In genomic region chr12:51998366-51998932, GRCm38 (mm10) we compare ENCODE assay signal across 29 mouse cellular contexts. TPM values are rescaled to one million over a fixed set of nuclear protein-coding genes. Genes with fewer than 3 reads are reported as not detected.
A peak's percentile ranks its signal among the peaks of the same experiment; 100 is the strongest.
DNase-seq lines count a peak whose midpoint lies in the region; ATAC-seq and TF ChIP-seq lines count a peak whose summit lies in the region.
"Had no signal": no experiment of that assay in that cellular context is flagged by ENCODE, and none has a peak within 500 bp of the region (broad histone marks: within the 10 kb centered on the region; RNA-seq: fewer than 3 reads in every experiment).

No protein-coding gene starts in this region.

- no peaks in the 10 kb centered on the region for H3K9me3 ChIP-seq in liver, embryonic 16.5 days (replicated peaks; ENCODE audit: control insufficient read depth, low read length)
- H3K9me3 ChIP-seq: embryonic facial prominence, embryonic 12.5 days; heart, embryonic 10.5 days; hindbrain, embryonic 12.5 days; limb, embryonic 12.5 days; midbrain, embryonic 13.5 days; neural tube, embryonic 13.5 days had no signal

- peaks cover 3% of the 10 kb centered on the region; the same call in 1 of the 2 replicates for H3K36me3 ChIP-seq in liver, embryonic 16.5 days (ENCODE audit: control insufficient read depth, insufficient read depth)

- no peak for TF ChIP-seq CTCF in gastrocnemius, adult 2 months (IDR thresholded peaks at IDR 0.05)

- 32% methylated on average over 9 of the region's 9 CpGs for WGBS in liver, embryonic 16.5 days (ENCODE audit: insufficient replicate concordance)

- H3K27ac ChIP-seq in liver, embryonic 16.5 days (ENCODE audit: low read length): no peak overlapping the region
- H3K27ac ChIP-seq in gastrocnemius, adult 2 months: no peak overlapping the region
- H3K27ac ChIP-seq: embryonic facial prominence, embryonic 12.5 days; heart, embryonic 10.5 days; hindbrain, embryonic 12.5 days; limb, embryonic 12.5 days; midbrain, embryonic 13.5 days; neural tube, embryonic 13.5 days had no signal

- DNase-seq in 3T3-L1 (ENCODE audit: low read depth, low spot score): peak; percentile 24
- peak; percentile 68 for DNase-seq in MEL-GATA-1-ER (ENCODE audit: extremely low read depth, low read depth)
- DNase-seq in embryo, embryonic 9.5 days (ENCODE audit: extremely low spot score): no peak
- no peak for DNase-seq in heart, postnatal 14 days
- DNase-seq in gastrocnemius, adult 2 months: no peak
- DNase-seq: cerebellum, adult 9-10 months; forebrain, postnatal 0 days; kidney, adult 18-20 months; kidney, postnatal 14 days; lung, embryonic 14.5 days; lung, postnatal 36 days; right cerebral cortex, adult 18-20 months; thymus, postnatal 36 days had no signal

- ATAC-seq in erythroid progenitor cell, adult 5-6 weeks (replicated peaks; ENCODE audit: low FRiP score, poor library complexity, severe bottlenecking): peak; percentile 80
- peak; percentile 58; the same call in 1 of the 2 replicates for ATAC-seq in liver, embryonic 16.5 days (ENCODE audit: low read depth)
- ATAC-seq: forebrain, postnatal 0 days; midbrain, embryonic 13.5 days had no signal

- peak overlapping the region; percentile 26; the same call in 1 of the 2 replicates for H3K4me2 ChIP-seq in liver, embryonic 16.5 days (ENCODE audit: low read depth, low read length)
- H3K4me2 ChIP-seq: embryonic facial prominence, embryonic 12.5 days; hindbrain, embryonic 12.5 days; limb, embryonic 12.5 days; lung, embryonic 14.5 days; midbrain, embryonic 13.5 days; neural tube, embryonic 13.5 days had no signal

- intact Hi-C loops in heart, postnatal 14 days (cut with DNase I): loop anchor here (2.0 kb wide), 1 partner anchor 50 kb away; no protein-coding TSS in a partner anchor
- intact Hi-C loops in gastrocnemius, adult 2 months (cut with DNase I): loop anchor here (10.0 kb wide), 1 partner anchor 194 kb away; no protein-coding TSS in a partner anchor

- H3K27me3 ChIP-seq in liver, embryonic 16.5 days (ENCODE audit: control insufficient read depth, insufficient read depth, low read depth, low read length): no peaks in the 10 kb centered on the region
- H3K27me3 ChIP-seq: embryonic facial prominence, embryonic 12.5 days; hindbrain, embryonic 12.5 days; limb, embryonic 12.5 days; midbrain, embryonic 13.5 days; neural tube, embryonic 13.5 days had no signal

- H3K9ac ChIP-seq in liver, embryonic 16.5 days (ENCODE audit: low read depth, low read length): no peak overlapping the region
- H3K9ac ChIP-seq: embryonic facial prominence, embryonic 12.5 days; forebrain, postnatal 0 days; hindbrain, embryonic 12.5 days; limb, embryonic 12.5 days; lung, embryonic 14.5 days; midbrain, embryonic 13.5 days; neural tube, embryonic 13.5 days had no signal

- H3K4me1 ChIP-seq in liver, embryonic 16.5 days (ENCODE audit: control insufficient read depth, low read depth, low read length): peaks cover 3% of the 10 kb centered on the region
- H3K4me1 ChIP-seq: embryonic facial prominence, embryonic 12.5 days; heart, embryonic 10.5 days; hindbrain, embryonic 12.5 days; limb, embryonic 12.5 days; midbrain, embryonic 13.5 days; neural tube, embryonic 13.5 days had no signal

- H3K4me3 ChIP-seq in liver, embryonic 16.5 days (ENCODE audit: low read depth, low read length): no peak overlapping the region
- H3K4me3 ChIP-seq in gastrocnemius, adult 2 months: no peak overlapping the region
- H3K4me3 ChIP-seq: embryonic facial prominence, embryonic 12.5 days; heart, embryonic 10.5 days; hindbrain, embryonic 12.5 days; limb, embryonic 12.5 days; midbrain, embryonic 13.5 days; neural tube, embryonic 13.5 days had no signal

RNA-seq across cellular contexts. Expression of gene Dtd2, which starts 7.9 kb away (rescaled TPM):
- total RNA-seq in erythroid progenitor cell, adult 5-6 weeks (2015; ENCODE audit: low replicate concordance): 1.4 and 2.5 TPM in 2 replicates
- total RNA-seq in erythroid progenitor cell, adult 5-6 weeks (2017; ENCODE audit: low replicate concordance): 3.5 and 7.5 TPM in 2 replicates
- 10.4 and 12.8 TPM in 2 replicates for polyA plus RNA-seq in liver, embryonic 16.5 days (2015; fragmentation: Nextera tagmentation; extraction: Ambion mirVana)
- total RNA-seq in heart, postnatal 14 days (2021): 1 to 10 TPM; 5.0 TPM
- 1 to 10 TPM; 4.2 to 4.9 TPM for total RNA-seq in gastrocnemius, adult 2 months (2021)

RNA-seq across cellular contexts. Expression of gene Heatr5a, which starts 27.3 kb away (rescaled TPM):
- total RNA-seq in erythroid progenitor cell, adult 5-6 weeks (2015; ENCODE audit: low replicate concordance): 41.8 and 60.4 TPM in 2 replicates
- 48.5 and 54.7 TPM in 2 replicates for total RNA-seq in erythroid progenitor cell, adult 5-6 weeks (2017; ENCODE audit: low replicate concordance)
- 5.0 and 5.2 TPM in 2 replicates for polyA plus RNA-seq in liver, embryonic 16.5 days (2015; fragmentation: Nextera tagmentation; extraction: Ambion mirVana)
- 10 to 100 TPM; 18.0 to 19.8 TPM for total RNA-seq in heart, postnatal 14 days (2021)
- 10 to 100 TPM; 16.7 to 29.0 TPM for total RNA-seq in gastrocnemius, adult 2 months (2021)

RNA-seq across cellular contexts. Expression of gene Gpr33, which starts 29.4 kb away (rescaled TPM):
- total RNA-seq in erythroid progenitor cell, adult 5-6 weeks (2015; ENCODE audit: low replicate concordance): not detected in 2 replicates
- total RNA-seq in erythroid progenitor cell, adult 5-6 weeks (2017; ENCODE audit: low replicate concordance): not detected in 2 replicates
- polyA plus RNA-seq in liver, embryonic 16.5 days (2015; fragmentation: Nextera tagmentation; extraction: Ambion mirVana): not detected in 2 replicates
- not detected for total RNA-seq in heart, postnatal 14 days (2021)
- total RNA-seq in gastrocnemius, adult 2 months (2021): not detected
- total RNA-seq: adrenal gland, postnatal 4 days; forebrain, postnatal 0 days; gastrocnemius, adult 18-20 months; layer of hippocampus, adult 8-10 months; left cerebral cortex, postnatal 10 days had no signal
- polyA plus RNA-seq: cortical plate, adult 2 months; embryonic facial prominence, embryonic 12.5 days; forebrain, postnatal 0 days; gonadal fat pad, adult 2 months; heart, embryonic 10.5 days; heart, postnatal 0 days; hindbrain, embryonic 12.5 days; limb, embryonic 12.5 days; lung, embryonic 14.5 days; midbrain, embryonic 13.5 days; neural tube, embryonic 13.5 days; small intestine, adult 2 months had no signal

Comparison
In these comparisons a context has a peak if more than half of its experiments do, and no peak if none do; other contexts are left out.
1. DNase-seq: peak in 3T3-L1 (single experiment) and MEL-GATA-1-ER (single experiment); none in embryo, embryonic 9.5 days (single experiment), heart, postnatal 14 days (0 of 2) and gastrocnemius, adult 2 months (single experiment).